Mouse (Mus musculus): Measurements from ENCODE around the gene Krtdap.
"Not testable (repeated sequence)": the region's sequence is repeated elsewhere in the genome, so short reads cannot be mapped to it uniquely, and the experiment has no call there.

Gene Krtdap

GRCm38 (mm10) chr7:30787377-30788022, at the start of gene Krtdap:
Krtdap (plus strand) TSS chr7:30787896.
- no peak for DNase-seq (ENCODE audit: low spot score)

- not testable (repeated sequence) for DNase-seq (ENCODE audit: low spot score)
Measured at GRCm38 (mm10) chr7:30742570-30742969, 45.1 kb upstream of the Krtdap start.

- DNase-seq (ENCODE audit: low spot score) = not testable (repeated sequence)
Measured at GRCm38 (mm10) chr7:30743617-30744016, 44.1 kb upstream of the Krtdap start, which contains the start of gene Gapdhs. Gapdhs (minus strand) TSS chr7:30743681.

GRCm38 (mm10) chr7:30744022-30744598, 43.6 kb upstream of the Krtdap start:
- DNase-seq (ENCODE audit: low spot score) = peak; percentile 25

- no peak for DNase-seq (ENCODE audit: low spot score)
Measured at GRCm38 (mm10) chr7:30747525-30748204, 40.0 kb upstream of the Krtdap start.

- no peak for DNase-seq (ENCODE audit: low spot score)
Measured at GRCm38 (mm10) chr7:30749824-30750606, 37.7 kb upstream of the Krtdap start.

GRCm38 (mm10) chr7:30751086-30751669, 36.5 kb upstream of the Krtdap start, which contains the start of gene Sbsn:
Sbsn (plus strand) TSS chr7:30751471.
- no peak for DNase-seq (ENCODE audit: low spot score)

GRCm38 (mm10) chr7:30757001-30757400, 30.7 kb upstream of the Krtdap start:
- no peak for DNase-seq (ENCODE audit: low spot score)

GRCm38 (mm10) chr7:30758853-30759252, 28.8 kb upstream of the Krtdap start:
- no peak for DNase-seq (ENCODE audit: low spot score)

- no peak for DNase-seq (ENCODE audit: low spot score)
Measured at GRCm38 (mm10) chr7:30761769-30762352, 25.8 kb upstream of the Krtdap start.

- no peak for DNase-seq (ENCODE audit: low spot score)
Measured at GRCm38 (mm10) chr7:30763456-30763855, 24.2 kb upstream of the Krtdap start, which contains the start of gene Dmkn. Dmkn (plus strand) TSS chr7:30763756.

GRCm38 (mm10) chr7:30765173-30765572, 22.5 kb upstream of the Krtdap start:
- DNase-seq (ENCODE audit: low spot score) = no peak

- DNase-seq (ENCODE audit: low spot score) = no peak
Measured at GRCm38 (mm10) chr7:30766408-30766807, 21.3 kb upstream of the Krtdap start.

GRCm38 (mm10) chr7:30769236-30769635, 18.5 kb upstream of the Krtdap start:
- DNase-seq (ENCODE audit: low spot score) = no peak

- DNase-seq (ENCODE audit: low spot score) = no peak
Measured at GRCm38 (mm10) chr7:30776104-30776503, 11.6 kb upstream of the Krtdap start.

- DNase-seq (ENCODE audit: low spot score) = no peak
Measured at GRCm38 (mm10) chr7:30777081-30777579, 10.6 kb upstream of the Krtdap start.

GRCm38 (mm10) chr7:30777911-30778310, 9.8 kb upstream of the Krtdap start:
- no peak for DNase-seq (ENCODE audit: low spot score)

- no peak for DNase-seq (ENCODE audit: low spot score)
Measured at GRCm38 (mm10) chr7:30781792-30782191, 5.9 kb upstream of the Krtdap start.

- no peak for DNase-seq (ENCODE audit: low spot score)
Measured at GRCm38 (mm10) chr7:30782658-30783057, 5.0 kb upstream of the Krtdap start.

GRCm38 (mm10) chr7:30785154-30785553, 2.5 kb upstream of the Krtdap start:
- DNase-seq (ENCODE audit: low spot score) = no peak

Data from yolk sac, embryonic 10.5 days (tissue).